27 mouse cellular contexts compared by ENCODE assay signal in genomic region chr5:25353509-25353908, GRCm38 (mm10).
"Had no signal": no experiment of that assay in that cellular context is flagged by ENCODE, and none has a peak within 500 bp of the region (broad histone marks: within the 10 kb centered on the region; RNA-seq: fewer than 3 reads in every experiment).

No protein-coding gene starts in this region.

- H3K4me3 ChIP-seq: gastrocnemius, adult 2 months; heart, embryonic 13.5 days; heart, embryonic 15.5 days; hindbrain, embryonic 13.5 days; hindbrain, embryonic 15.5 days; kidney, embryonic 15.5 days; left cerebral cortex, adult 2 months; limb, embryonic 13.5 days; limb, embryonic 15.5 days; liver, embryonic 12.5 days had no signal

- H3K4me1 ChIP-seq: heart, embryonic 13.5 days; heart, embryonic 15.5 days; hindbrain, embryonic 13.5 days; hindbrain, embryonic 15.5 days; kidney, embryonic 15.5 days; limb, embryonic 13.5 days; limb, embryonic 15.5 days; liver, embryonic 12.5 days had no signal

- ATAC-seq: forebrain, embryonic 16.5 days; hindbrain, postnatal 0 days; intestine, embryonic 16.5 days; liver, embryonic 12.5 days had no signal

- H3K9ac ChIP-seq: heart, embryonic 13.5 days; heart, embryonic 15.5 days; hindbrain, embryonic 13.5 days; hindbrain, embryonic 15.5 days; kidney, embryonic 15.5 days; limb, embryonic 13.5 days; limb, embryonic 15.5 days; liver, embryonic 12.5 days; liver, embryonic 14.5 days had no signal

- H3K4me2 ChIP-seq: heart, embryonic 11.5 days; heart, embryonic 13.5 days; heart, embryonic 15.5 days; hindbrain, embryonic 13.5 days; hindbrain, embryonic 15.5 days; kidney, embryonic 15.5 days; limb, embryonic 13.5 days; limb, embryonic 15.5 days; liver, embryonic 12.5 days had no signal

- H3K9me3 ChIP-seq: heart, embryonic 13.5 days; heart, embryonic 15.5 days; hindbrain, embryonic 13.5 days; hindbrain, embryonic 15.5 days; kidney, embryonic 15.5 days; limb, embryonic 13.5 days; limb, embryonic 15.5 days; liver, embryonic 12.5 days had no signal

- H3K27me3 ChIP-seq: heart, embryonic 13.5 days; heart, embryonic 15.5 days; hindbrain, embryonic 13.5 days; hindbrain, embryonic 15.5 days; kidney, embryonic 15.5 days; limb, embryonic 13.5 days; limb, embryonic 15.5 days; liver, embryonic 12.5 days had no signal

- DNase-seq: gastrocnemius, adult 2 months; gastrocnemius, postnatal 10 days; gastrocnemius, postnatal 25 days; heart, adult 18-20 months; heart, postnatal 14 days; heart, postnatal 36 days; kidney, adult 11 months; kidney, adult 2 months; kidney, adult 9 months; kidney, postnatal 14 days; kidney, postnatal 36 days; left cerebral cortex, postnatal 4 days had no signal

- H3K27ac ChIP-seq: gastrocnemius, adult 2 months; heart, embryonic 13.5 days; heart, embryonic 15.5 days; hindbrain, embryonic 13.5 days; hindbrain, embryonic 15.5 days; hindbrain, postnatal 0 days; kidney, embryonic 15.5 days; kidney, postnatal 0 days; left cerebral cortex, adult 2 months; limb, embryonic 13.5 days; limb, embryonic 15.5 days; liver, embryonic 12.5 days; liver, embryonic 14.5 days had no signal
